ENCODE assay signal across 8 mouse cellular contexts in genomic region chr2:164485681-164486257, GRCm38 (mm10). TPM values are rescaled to one million over a fixed set of nuclear protein-coding genes. Genes with fewer than 3 reads are reported as not detected.
DNase-seq lines count a peak whose midpoint lies in the region; ATAC-seq and TF ChIP-seq lines count a peak whose summit lies in the region.

Gene Dbndd2 (plus strand): TSS chr2:164486106.

- H3K27me3 ChIP-seq in thymus, adult 2 months (ENCODE audit: control insufficient read depth, insufficient read depth, low read length) = peaks cover 14% of the 10 kb centered on the region; the same call in 1 of the 2 replicates
- peaks cover 61% of the 10 kb centered on the region for H3K27me3 ChIP-seq in forebrain, embryonic 10.5 days (ENCODE audit: poor library complexity, severe bottlenecking)
- H3K27me3 ChIP-seq in heart, embryonic 15.5 days = 0 out of 2 replicates have a peak, but pooled peaks cover 4% of the 10 kb centered on the region
- peaks cover 26% of the 10 kb centered on the region for H3K27me3 ChIP-seq in lung, embryonic 15.5 days

- peak; percentile 68; the same call in 1 of the 2 replicates for ATAC-seq in heart, embryonic 15.5 days (replicated peaks; ENCODE audit: insufficient number of reproducible peaks, insufficient read depth, low FRiP score, low read depth)
- ATAC-seq in lung, embryonic 15.5 days (ENCODE audit: borderline replicate concordance, extremely low read depth, low FRiP score, low TSS enrichment) = peak; percentile 74; the same call in 1 of the 2 replicates

- no peaks in the 10 kb centered on the region for H3K36me3 ChIP-seq in thymus, adult 2 months (ENCODE audit: control insufficient read depth, insufficient read depth, low read length)
- peaks cover 7% of the 10 kb centered on the region for H3K36me3 ChIP-seq in forebrain, embryonic 10.5 days (replicated peaks)
- H3K36me3 ChIP-seq in heart, embryonic 15.5 days = no peaks in the 10 kb centered on the region
- H3K36me3 ChIP-seq in lung, embryonic 15.5 days = peaks cover 3% of the 10 kb centered on the region; the same call in 1 of the 2 replicates

- no peak within 1 kb of the TSS for H3K27ac ChIP-seq in thymus, adult 2 months (ENCODE audit: control insufficient read depth, insufficient read depth, low read length)
- H3K27ac ChIP-seq in forebrain, embryonic 10.5 days = peak within 1 kb of the TSS; percentile 84
- H3K27ac ChIP-seq in heart, embryonic 15.5 days = peak within 1 kb of the TSS; percentile 51
- 0 out of 2 replicates have a peak within 1 kb of the TSS, but pooled peaks have one; percentile 5 for H3K27ac ChIP-seq in lung, embryonic 15.5 days
- peak within 1 kb of the TSS; percentile 90 for H3K27ac ChIP-seq in olfactory bulb, adult 2 months (ENCODE audit: insufficient read depth, low read depth, low read length)

- H3K9me3 ChIP-seq in forebrain, embryonic 10.5 days = no peaks in the 10 kb centered on the region
- no peaks in the 10 kb centered on the region for H3K9me3 ChIP-seq in heart, embryonic 15.5 days (replicated peaks)
- no peaks in the 10 kb centered on the region for H3K9me3 ChIP-seq in lung, embryonic 15.5 days

- H3K4me2 ChIP-seq in heart, embryonic 15.5 days = peak within 1 kb of the TSS; percentile 97
- peak within 1 kb of the TSS; percentile 100 for H3K4me2 ChIP-seq in lung, embryonic 15.5 days

- TF ChIP-seq POLR2A in thymus, adult 2 months (IDR thresholded peaks at IDR 0.05; ENCODE audit: control insufficient read depth, extremely low read depth, insufficient read depth, low read length, poor library complexity) = no peak
- no peak for TF ChIP-seq POLR2A in olfactory bulb, adult 2 months (IDR thresholded peaks at IDR 0.05; ENCODE audit: insufficient read depth, low read depth, low read length)

- WGBS in thymus, adult 2 months = 14% methylated on average over 26 of the region's 26 CpGs
- 2% methylated on average over 26 of the region's 26 CpGs for WGBS in forebrain, embryonic 10.5 days
- WGBS in heart, embryonic 15.5 days = 2% methylated on average over 26 of the region's 26 CpGs
- 3% methylated on average over 26 of the region's 26 CpGs for WGBS in lung, embryonic 15.5 days
- 2% methylated on average over 26 of the region's 26 CpGs for whole genome bisulfite sequencing in olfactory bulb, adult 2 months

- peak within 1 kb of the TSS; percentile 75 for H3K9ac ChIP-seq in heart, embryonic 15.5 days
- H3K9ac ChIP-seq in lung, embryonic 15.5 days = peak within 1 kb of the TSS; percentile 54

- DNase-seq in thymus, adult 2 months = no peak
- DNase-seq in thymus, postnatal 25 days = no peak
- DNase-seq in forebrain, embryonic 10.5 days (ENCODE audit: extremely low spot score, low spot score) = peak; percentile 27
- peak; percentile 88 for DNase-seq in kidney, postnatal 14 days
- DNase-seq in spleen, postnatal 4 days (ENCODE audit: low spot score in 2 of 2) = no peak

- no peak for TF ChIP-seq CTCF in thymus, adult 2 months (IDR thresholded peaks at IDR 0.05; ENCODE audit: borderline replicate concordance, control insufficient read depth, extremely low read depth, insufficient read depth, low read length, poor library complexity)
- no peak for TF ChIP-seq CTCF in olfactory bulb, adult 2 months (IDR thresholded peaks at IDR 0.05; ENCODE audit: insufficient read depth, low read depth, low read length)

- peaks cover 5% of the 10 kb centered on the region for H3K4me1 ChIP-seq in thymus, adult 2 months (replicated peaks; ENCODE audit: control insufficient read depth, insufficient read depth, low read length)
- H3K4me1 ChIP-seq in forebrain, embryonic 10.5 days = peaks cover 22% of the 10 kb centered on the region
- peaks cover 17% of the 10 kb centered on the region for H3K4me1 ChIP-seq in heart, embryonic 15.5 days (replicated peaks)
- peaks cover 10% of the 10 kb centered on the region for H3K4me1 ChIP-seq in lung, embryonic 15.5 days
- peaks cover 23% of the 10 kb centered on the region for H3K4me1 ChIP-seq in olfactory bulb, adult 2 months (ENCODE audit: control insufficient read depth, insufficient read depth, low read length)

- peak within 1 kb of the TSS; percentile 46 for H3K4me3 ChIP-seq in thymus, adult 2 months (ENCODE audit: control insufficient read depth, insufficient read depth, low read length)
- peak within 1 kb of the TSS; percentile 90 for H3K4me3 ChIP-seq in forebrain, embryonic 10.5 days
- peak within 1 kb of the TSS; percentile 76 for H3K4me3 ChIP-seq in heart, embryonic 15.5 days
- H3K4me3 ChIP-seq in lung, embryonic 15.5 days = peak within 1 kb of the TSS; percentile 82
- H3K4me3 ChIP-seq in olfactory bulb, adult 2 months (ENCODE audit: insufficient read depth, low read depth, low read length) = peak within 1 kb of the TSS; percentile 91

RNA-seq across cellular contexts. Expression of gene Dbndd2, which starts in this region (rescaled TPM):
- polyA plus RNA-seq in thymus, adult 2 months (2012; rRNA removed) = 19.6 and 24.8 TPM in 2 replicates
- 3.1 and 4.8 TPM in 2 replicates for polyA plus RNA-seq in forebrain, embryonic 10.5 days (2016; fragmentation: Nextera tagmentation; extraction: Ambion mirVana)
- 8.6 and 16.5 TPM in 2 replicates for polyA plus RNA-seq in heart, embryonic 15.5 days (2015; fragmentation: Nextera tagmentation; extraction: Ambion mirVana)
- 8.8 and 10.1 TPM in 2 replicates for polyA plus RNA-seq in lung, embryonic 15.5 days (2015; fragmentation: Nextera tagmentation; extraction: Ambion mirVana)
- polyA plus RNA-seq in olfactory bulb, adult 2 months (2012; ENCODE audit: insufficient read depth, insufficient read length, low replicate concordance, missing spikeins) = 84.6 TPM in 1 of 2 replicates, not detected in the other

Comparison
In these comparisons a context has a peak if more than half of its experiments do, and no peak if none do; other contexts are left out.
1. DNase-seq: peak in forebrain, embryonic 10.5 days (single experiment) and kidney, postnatal 14 days (single experiment); none in thymus, adult 2 months (single experiment), thymus, postnatal 25 days (single experiment) and spleen, postnatal 4 days (0 of 2).
2. Peak in every context shown above with its lines, with median percentiles within 50 percentile points of each other: H3K4me3 ChIP-seq.